Mouse (Mus musculus): ENCODE data around the gene Nek6. TPM values are rescaled to one million over a fixed set of nuclear protein-coding genes. Genes with fewer than 3 reads are reported as not detected.

The Nek6 gene
- polyA plus RNA-seq, 1 experiment = 30.0 TPM

DNA sequence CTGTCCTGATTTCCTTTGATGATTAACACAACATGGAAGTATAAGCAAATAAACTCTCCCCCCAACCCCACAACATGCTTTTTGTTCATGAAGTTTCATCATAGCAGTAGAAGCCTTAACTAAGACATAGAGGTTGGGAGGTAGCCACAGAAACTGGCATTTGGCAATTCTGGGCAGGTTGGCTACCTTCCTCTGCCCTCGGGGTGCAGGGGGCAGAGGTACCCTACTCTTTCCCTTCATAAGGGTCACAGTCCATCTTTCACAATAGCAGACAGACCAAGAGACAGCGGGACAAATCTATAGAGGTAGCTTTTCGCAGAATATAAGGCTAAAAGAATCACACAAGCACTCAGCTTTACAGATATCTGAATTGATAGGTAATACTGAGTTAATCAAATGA, 8.7 kb upstream of the Nek6 start:
- no peak overlapping the region for H3K27ac ChIP-seq (ENCODE audit: insufficient read depth, low read length)

GRCm38 (mm10) chr2:38504311-38504710, 7.1 kb upstream of the Nek6 start:
- no peak overlapping the region for H3K27ac ChIP-seq (ENCODE audit: insufficient read depth, low read length)
- no peaks in the 10 kb centered on the region for H3K4me1 ChIP-seq (ENCODE audit: control insufficient read depth, insufficient read depth, low read length)
- no peak overlapping the region for H3K4me3 ChIP-seq (ENCODE audit: insufficient read depth, low read length)
- TF ChIP-seq CTCF (IDR thresholded peaks at IDR 0.05; ENCODE audit: extremely low read depth, insufficient read depth, low read length) = no peak
- TF ChIP-seq POLR2A (IDR thresholded peaks at IDR 0.05; ENCODE audit: extremely low read depth, insufficient read depth, low read length) = no peak

More for the DNA sequence above, 8.7 kb upstream of the Nek6 start:
- Histone ChIP-seq H3K4me3 (ENCODE audit: insufficient read depth, low read length) (no peak overlapping the region), H3K4me1 (ENCODE audit: control insufficient read depth, insufficient read depth, low read length) (no peaks in the 10 kb centered on the region)
- TF ChIP-seq POLR2A (IDR thresholded peaks at IDR 0.05; ENCODE audit: extremely low read depth, insufficient read depth, low read length) (no peak), CTCF (IDR thresholded peaks at IDR 0.05; ENCODE audit: extremely low read depth, insufficient read depth, low read length) (no peak)

- no peaks in the 10 kb centered on the region; the same call in 1 of the 2 replicates for H3K4me1 ChIP-seq (ENCODE audit: control insufficient read depth, insufficient read depth, low read length)
- H3K4me3 ChIP-seq (ENCODE audit: insufficient read depth, low read length) = no peak overlapping the region
- TF ChIP-seq POLR2A (IDR thresholded peaks at IDR 0.05; ENCODE audit: extremely low read depth, insufficient read depth, low read length) (no peak), CTCF (IDR thresholded peaks at IDR 0.05; ENCODE audit: extremely low read depth, insufficient read depth, low read length) (no peak)
- no peak overlapping the region for H3K27ac ChIP-seq (ENCODE audit: insufficient read depth, low read length)
Observed at GRCm38 (mm10) chr2:38507181-38507580, 4.3 kb upstream of the Nek6 start.

DNA sequence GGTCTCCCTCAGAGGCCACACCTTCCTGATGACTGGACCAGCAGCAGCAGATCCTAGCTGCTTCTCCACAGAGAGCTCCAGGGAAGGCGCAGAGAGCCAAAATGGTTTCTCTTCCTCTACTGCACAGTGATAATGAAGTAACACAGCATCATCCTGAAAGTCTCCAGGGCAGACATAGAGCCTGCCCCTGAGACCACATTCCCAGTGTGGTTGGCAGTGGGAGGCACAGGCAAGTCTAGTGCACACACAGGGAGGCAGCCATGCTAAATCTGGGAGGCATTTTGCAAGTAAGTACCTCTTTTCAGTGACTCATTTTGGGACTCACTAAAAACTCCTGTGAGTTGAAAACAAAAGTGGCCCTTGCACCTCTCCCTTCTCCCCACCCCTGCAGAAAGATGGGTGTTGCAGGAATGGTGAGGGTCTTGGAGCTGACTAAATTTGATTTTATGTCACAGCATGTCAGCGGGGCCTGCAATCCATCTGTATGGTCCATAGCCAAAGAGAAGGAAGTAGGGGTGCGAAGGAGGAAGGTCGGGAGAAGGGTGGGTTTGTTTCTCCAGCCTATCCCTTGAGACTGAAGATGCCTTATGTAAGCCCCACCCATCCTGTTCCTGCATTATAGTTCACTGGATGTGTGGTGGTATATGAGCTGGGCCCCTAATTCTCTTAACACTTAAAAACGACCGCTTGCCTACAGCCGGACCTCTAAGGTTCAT, 2.3 kb upstream of the Nek6 start:
- TF ChIP-seq CTCF (IDR thresholded peaks at IDR 0.05; ENCODE audit: extremely low read depth, insufficient read depth, low read length) (no peak), POLR2A (IDR thresholded peaks at IDR 0.05; ENCODE audit: extremely low read depth, insufficient read depth, low read length) (no peak)
- H3K27ac ChIP-seq (ENCODE audit: insufficient read depth, low read length) = 0 out of 2 replicates have a peak overlapping the region, but pooled peaks have one; percentile 41
- no peaks in the 10 kb centered on the region; the same call in 1 of the 2 replicates for H3K4me1 ChIP-seq (ENCODE audit: control insufficient read depth, insufficient read depth, low read length)
- H3K4me3 ChIP-seq (ENCODE audit: insufficient read depth, low read length) = no peak overlapping the region

DNA sequence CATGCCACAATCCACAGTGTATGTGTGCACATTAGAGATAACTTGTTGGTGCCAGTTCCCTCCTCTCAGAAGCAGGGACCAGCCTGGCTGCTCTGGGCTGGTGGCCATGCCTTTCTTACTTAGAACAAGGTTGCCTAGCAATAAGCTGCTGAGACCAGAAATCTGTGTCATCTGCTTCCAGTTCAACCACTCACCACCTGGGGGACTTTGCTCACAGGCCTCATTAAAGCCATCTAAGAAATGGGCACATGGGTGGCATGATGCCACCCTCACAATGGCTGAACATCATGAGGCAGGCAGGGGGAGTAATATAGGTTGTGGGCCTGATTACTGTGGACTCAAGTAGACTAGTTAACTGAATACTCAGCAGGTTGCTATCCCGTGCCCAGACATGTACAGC, 1.3 kb upstream of the Nek6 start:
- H3K4me1 ChIP-seq (ENCODE audit: control insufficient read depth, insufficient read depth, low read length) = peaks cover 2% of the 10 kb centered on the region; the same call in 1 of the 2 replicates
- H3K4me3 ChIP-seq (ENCODE audit: insufficient read depth, low read length) = no peak overlapping the region
- TF ChIP-seq CTCF (IDR thresholded peaks at IDR 0.05; ENCODE audit: extremely low read depth, insufficient read depth, low read length) = 0 out of 2 replicates have a peak, but pooled peaks have one; percentile 12
- TF ChIP-seq POLR2A (IDR thresholded peaks at IDR 0.05; ENCODE audit: extremely low read depth, insufficient read depth, low read length) = no peak
- H3K27ac ChIP-seq (ENCODE audit: insufficient read depth, low read length) = no peak overlapping the region

GRCm38 (mm10) chr2:38512308-38513182, 1.1 kb downstream of the Nek6 start:
- Histone ChIP-seq H3K4me1 (ENCODE audit: control insufficient read depth, insufficient read depth, low read length) (peaks cover 4% of the 10 kb centered on the region; the same call in 1 of the 2 replicates), H3K27ac (ENCODE audit: insufficient read depth, low read length) (no peak overlapping the region), H3K4me3 (ENCODE audit: insufficient read depth, low read length) (peak overlapping the region; percentile 82)
- TF ChIP-seq POLR2A (IDR thresholded peaks at IDR 0.05; ENCODE audit: extremely low read depth, insufficient read depth, low read length) (no peak), CTCF (IDR thresholded peaks at IDR 0.05; ENCODE audit: extremely low read depth, insufficient read depth, low read length) (no peak)

- Histone ChIP-seq H3K4me1 (ENCODE audit: control insufficient read depth, insufficient read depth, low read length) (peaks cover 4% of the 10 kb centered on the region; the same call in 1 of the 2 replicates), H3K27ac (ENCODE audit: insufficient read depth, low read length) (no peak overlapping the region), H3K4me3 (ENCODE audit: insufficient read depth, low read length) (no peak overlapping the region)
- no peak for TF ChIP-seq POLR2A (IDR thresholded peaks at IDR 0.05; ENCODE audit: extremely low read depth, insufficient read depth, low read length)
- no peak for TF ChIP-seq CTCF (IDR thresholded peaks at IDR 0.05; ENCODE audit: extremely low read depth, insufficient read depth, low read length)
Observed at GRCm38 (mm10) chr2:38513183-38513529, 1.7 kb downstream of the Nek6 start.

DNA sequence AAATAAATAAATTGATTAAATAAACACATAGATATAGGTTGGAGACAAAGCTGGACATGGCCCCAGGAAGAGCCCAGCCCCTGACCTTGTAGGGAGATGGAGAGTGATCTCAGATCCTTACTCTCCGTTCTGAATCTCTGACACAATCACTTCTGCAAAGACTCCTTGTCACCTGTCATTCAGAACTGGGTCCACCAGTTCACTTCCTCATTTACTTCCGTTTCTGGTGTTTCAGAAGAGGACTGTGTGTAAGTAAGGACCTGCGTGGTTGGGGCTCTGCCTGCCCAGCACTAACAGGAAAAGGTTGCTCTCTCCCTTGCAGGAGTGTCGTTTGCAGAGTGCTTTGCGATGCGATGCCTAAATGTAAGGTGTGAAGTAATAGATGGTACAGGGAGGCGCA, 3.0 kb downstream of the Nek6 start:
- Histone ChIP-seq H3K4me1 (ENCODE audit: control insufficient read depth, insufficient read depth, low read length) (peaks cover 4% of the 10 kb centered on the region; the same call in 1 of the 2 replicates), H3K4me3 (ENCODE audit: insufficient read depth, low read length) (no peak overlapping the region), H3K27ac (ENCODE audit: insufficient read depth, low read length) (no peak overlapping the region)
- no peak for TF ChIP-seq CTCF (IDR thresholded peaks at IDR 0.05; ENCODE audit: extremely low read depth, insufficient read depth, low read length)
- no peak for TF ChIP-seq POLR2A (IDR thresholded peaks at IDR 0.05; ENCODE audit: extremely low read depth, insufficient read depth, low read length)

GRCm38 (mm10) chr2:38515446-38515845, 4.0 kb downstream of the Nek6 start:
- Histone ChIP-seq H3K4me1 (ENCODE audit: control insufficient read depth, insufficient read depth, low read length) (peaks cover 4% of the 10 kb centered on the region; the same call in 1 of the 2 replicates), H3K4me3 (ENCODE audit: insufficient read depth, low read length) (no peak overlapping the region), H3K27ac (ENCODE audit: insufficient read depth, low read length) (no peak overlapping the region)
- TF ChIP-seq CTCF (IDR thresholded peaks at IDR 0.05; ENCODE audit: extremely low read depth, insufficient read depth, low read length) (no peak), POLR2A (IDR thresholded peaks at IDR 0.05; ENCODE audit: extremely low read depth, insufficient read depth, low read length) (no peak)

All from cortical plate, adult 2 months (tissue).